Mouse (Mus musculus): ENCODE data around the gene Gfral. TPM values are rescaled to one million over a fixed set of nuclear protein-coding genes. Genes with fewer than 3 reads are reported as not detected.

Gene Gfral
- not detected in 2 replicates for polyA plus RNA-seq (2016; fragmentation: Nextera tagmentation; extraction: Ambion mirVana)

- H3K36me3 ChIP-seq (replicated peaks): no peaks in the 10 kb centered on the region
- H3K9me3 ChIP-seq: no peaks in the 10 kb centered on the region
- H3K27ac ChIP-seq: no peak within 1 kb of the TSS
- 82% methylated on average over 2 of the region's 2 CpGs for WGBS
- H3K4me1 ChIP-seq: no peaks in the 10 kb centered on the region
- no peaks in the 10 kb centered on the region for H3K27me3 ChIP-seq (ENCODE audit: poor library complexity, severe bottlenecking)
- no peak within 1 kb of the TSS for H3K4me3 ChIP-seq
- DNase-seq (ENCODE audit: extremely low spot score, low spot score): no peak
Measured at GRCm38 (mm10) chr9:76213557-76213956, at the start of gene Gfral. Gfral (minus strand) TSS chr9:76213657.

GRCm38 (mm10) chr9:76257731-76258130 lies 44.3 kb upstream of the Gfral start:
- H3K4me1 ChIP-seq: no peaks in the 10 kb centered on the region
- no peaks in the 10 kb centered on the region for H3K9me3 ChIP-seq
- H3K36me3 ChIP-seq (replicated peaks): no peaks in the 10 kb centered on the region
- WGBS: 92% methylated on average over 5 of the region's 5 CpGs
- H3K27ac ChIP-seq: no peak overlapping the region
- no peaks in the 10 kb centered on the region for H3K27me3 ChIP-seq (ENCODE audit: poor library complexity, severe bottlenecking)
- no peak overlapping the region for H3K4me3 ChIP-seq
- DNase-seq (ENCODE audit: extremely low spot score, low spot score): no peak

- H3K27ac ChIP-seq: no peak overlapping the region
- H3K27me3 ChIP-seq (ENCODE audit: poor library complexity, severe bottlenecking): no peaks in the 10 kb centered on the region
- DNase-seq (ENCODE audit: extremely low spot score, low spot score): no peak
- no peak overlapping the region for H3K4me3 ChIP-seq
- no peaks in the 10 kb centered on the region for H3K36me3 ChIP-seq (replicated peaks)
- no peaks in the 10 kb centered on the region for H3K9me3 ChIP-seq
- WGBS: 94% methylated on average over 7 of the region's 7 CpGs
- H3K4me1 ChIP-seq: no peaks in the 10 kb centered on the region
Measured at GRCm38 (mm10) chr9:76252544-76252943, 39.1 kb upstream of the Gfral start.

- 94% methylated on average over 4 of the region's 4 CpGs for WGBS
- DNase-seq (ENCODE audit: extremely low spot score, low spot score): no peak
- H3K27me3 ChIP-seq (ENCODE audit: poor library complexity, severe bottlenecking): no peaks in the 10 kb centered on the region
Measured at GRCm38 (mm10) chr9:76252109-76252508, 38.7 kb upstream of the Gfral start.

GRCm38 (mm10) chr9:76242322-76242721 lies 28.9 kb upstream of the Gfral start:
- WGBS: 71% methylated on average over 1 of the region's 1 CpGs
- Histone ChIP-seq H3K36me3 (replicated peaks) (no peaks in the 10 kb centered on the region), H3K4me1 (no peaks in the 10 kb centered on the region), H3K27ac (no peak overlapping the region), H3K27me3 (ENCODE audit: poor library complexity, severe bottlenecking) (no peaks in the 10 kb centered on the region), H3K4me3 (no peak overlapping the region), H3K9me3 (no peaks in the 10 kb centered on the region)
- DNase-seq (ENCODE audit: extremely low spot score, low spot score): no peak

More at GRCm38 (mm10) chr9:76252109-76252508, 38.7 kb upstream of the Gfral start:
- no peaks in the 10 kb centered on the region for H3K36me3 ChIP-seq (replicated peaks)
- H3K27ac ChIP-seq: no peak overlapping the region
- no peaks in the 10 kb centered on the region for H3K4me1 ChIP-seq
- no peaks in the 10 kb centered on the region for H3K9me3 ChIP-seq
- H3K4me3 ChIP-seq: no peak overlapping the region

- H3K9me3 ChIP-seq: no peaks in the 10 kb centered on the region
- no peak overlapping the region for H3K27ac ChIP-seq
- peaks cover 19% of the 10 kb centered on the region for H3K4me1 ChIP-seq
- DNase-seq (ENCODE audit: extremely low spot score, low spot score): no peak
- H3K36me3 ChIP-seq (replicated peaks): no peaks in the 10 kb centered on the region
- no peak overlapping the region for H3K4me3 ChIP-seq
- 82% methylated on average over 5 of the region's 5 CpGs for WGBS
- H3K27me3 ChIP-seq (ENCODE audit: poor library complexity, severe bottlenecking): no peaks in the 10 kb centered on the region
Measured at GRCm38 (mm10) chr9:76237946-76238345, 24.5 kb upstream of the Gfral start.

GRCm38 (mm10) chr9:76237243-76237642 lies 23.8 kb upstream of the Gfral start:
- no peak for DNase-seq (ENCODE audit: extremely low spot score, low spot score)
- peak overlapping the region; percentile 35; the same call in 1 of the 2 replicates for H3K27ac ChIP-seq

GRCm38 (mm10) chr9:76236626-76237025 lies 23.2 kb upstream of the Gfral start:
- peaks cover 19% of the 10 kb centered on the region for H3K4me1 ChIP-seq
- H3K27ac ChIP-seq: peak overlapping the region; percentile 80
- H3K4me3 ChIP-seq: peak overlapping the region; percentile 52
- WGBS: 4% methylated on average over 7 of the region's 7 CpGs
- H3K27me3 ChIP-seq (ENCODE audit: poor library complexity, severe bottlenecking): no peaks in the 10 kb centered on the region
- no peaks in the 10 kb centered on the region for H3K36me3 ChIP-seq (replicated peaks)
- peak; percentile 67 for DNase-seq (ENCODE audit: extremely low spot score, low spot score)
- H3K9me3 ChIP-seq: no peaks in the 10 kb centered on the region

More at GRCm38 (mm10) chr9:76237243-76237642, 23.8 kb upstream of the Gfral start:
- no peaks in the 10 kb centered on the region for H3K9me3 ChIP-seq
- H3K4me1 ChIP-seq: peaks cover 19% of the 10 kb centered on the region
- 67% methylated on average over 12 of the region's 12 CpGs for WGBS
- no peaks in the 10 kb centered on the region for H3K27me3 ChIP-seq (ENCODE audit: poor library complexity, severe bottlenecking)
- no peaks in the 10 kb centered on the region for H3K36me3 ChIP-seq (replicated peaks)
- H3K4me3 ChIP-seq: no peak overlapping the region

GRCm38 (mm10) chr9:76235945-76236503 lies 22.6 kb upstream of the Gfral start:
- DNase-seq (ENCODE audit: extremely low spot score, low spot score): peak; percentile 61
- WGBS: 2% methylated on average over 14 of the region's 14 CpGs
- peak overlapping the region; percentile 80 for H3K27ac ChIP-seq

GRCm38 (mm10) chr9:76234899-76235298 lies 21.4 kb upstream of the Gfral start:
- Histone ChIP-seq H3K27ac (no peak overlapping the region), H3K4me1 (peaks cover 22% of the 10 kb centered on the region), H3K9me3 (no peaks in the 10 kb centered on the region), H3K36me3 (replicated peaks) (no peaks in the 10 kb centered on the region), H3K4me3 (no peak overlapping the region), H3K27me3 (ENCODE audit: poor library complexity, severe bottlenecking) (no peaks in the 10 kb centered on the region)
- no peak for DNase-seq (ENCODE audit: extremely low spot score, low spot score)
- WGBS: 57% methylated on average over 7 of the region's 7 CpGs

More at GRCm38 (mm10) chr9:76235945-76236503, 22.6 kb upstream of the Gfral start:
- Histone ChIP-seq H3K36me3 (replicated peaks) (no peaks in the 10 kb centered on the region), H3K9me3 (no peaks in the 10 kb centered on the region), H3K4me3 (peak overlapping the region; percentile 52), H3K27me3 (ENCODE audit: poor library complexity, severe bottlenecking) (no peaks in the 10 kb centered on the region), H3K4me1 (peaks cover 19% of the 10 kb centered on the region)

- DNase-seq (ENCODE audit: extremely low spot score, low spot score): no peak
- WGBS: 64% methylated on average over 11 of the region's 11 CpGs
Measured at GRCm38 (mm10) chr9:76230400-76230799, 16.9 kb upstream of the Gfral start.

GRCm38 (mm10) chr9:76217178-76217975 lies 3.9 kb upstream of the Gfral start:
- no peaks in the 10 kb centered on the region for H3K9me3 ChIP-seq
- H3K4me3 ChIP-seq: no peak overlapping the region
- no peaks in the 10 kb centered on the region for H3K4me1 ChIP-seq
- WGBS: 87% methylated on average over 4 of the region's 4 CpGs
- H3K27ac ChIP-seq: no peak overlapping the region
- H3K27me3 ChIP-seq (ENCODE audit: poor library complexity, severe bottlenecking): no peaks in the 10 kb centered on the region
- no peaks in the 10 kb centered on the region for H3K36me3 ChIP-seq (replicated peaks)
- no peak for DNase-seq (ENCODE audit: extremely low spot score, low spot score)

More at GRCm38 (mm10) chr9:76230400-76230799, 16.9 kb upstream of the Gfral start:
- no peak overlapping the region for H3K27ac ChIP-seq
- no peaks in the 10 kb centered on the region for H3K9me3 ChIP-seq
- H3K27me3 ChIP-seq (ENCODE audit: poor library complexity, severe bottlenecking): no peaks in the 10 kb centered on the region
- H3K4me3 ChIP-seq: no peak overlapping the region
- peaks cover 12% of the 10 kb centered on the region for H3K4me1 ChIP-seq
- no peaks in the 10 kb centered on the region for H3K36me3 ChIP-seq (replicated peaks)

GRCm38 (mm10) chr9:76214678-76215077 lies 1.2 kb upstream of the Gfral start:
- Histone ChIP-seq H3K4me1 (no peaks in the 10 kb centered on the region), H3K4me3 (no peak overlapping the region), H3K9me3 (no peaks in the 10 kb centered on the region), H3K27ac (no peak overlapping the region), H3K36me3 (replicated peaks) (no peaks in the 10 kb centered on the region), H3K27me3 (ENCODE audit: poor library complexity, severe bottlenecking) (no peaks in the 10 kb centered on the region)
- no peak for DNase-seq (ENCODE audit: extremely low spot score, low spot score)
- WGBS: 82% methylated on average over 4 of the region's 4 CpGs

Data from forebrain, embryonic 10.5 days (tissue).